Mouse (Mus musculus) heart, postnatal 0 days (tissue): Measurements from ENCODE around the gene Dach1.

ENCODE experiments used
- CTCF ChIP-seq: IDR thresholded peaks from 2 replicates; pipeline ENCODE4 v1.5.1; 2016; ENCODE audit warnings: antibody characterized with exemption, control low read depth, low read depth
- EP300 ChIP-seq: IDR thresholded peaks from 2 replicates; pipeline ENCODE4 v1.6.1; 2016; ENCODE audit warnings: antibody characterized with exemption, low read depth

- TF ChIP-seq CTCF (no peak), EP300 (no peak)
These were observed 82.8 kb downstream of the Dach1 start for GRCm38 (mm10) chr14:98086794-98087193.
